Mouse (Mus musculus) T-helper 1 cell (primary cell): ENCODE measurements at regions not wholly inside any gene's neighbourhood (a gene's known extent, or its start where the extent isn't known, plus 50 kb on each side); places are given as distances from the start of the nearest gene placed in this dataset.

Experiments
- in situ Hi-C: fragments of 300-600 bp; cut with MboI, MseI; formaldehyde crosslinking; loops from one replicate; pipeline ENCODE4 v1.15.1; 2025; ENCODE audit warnings: high pct_unique_total_duplicates

- in situ Hi-C loops, result no loop called here
Observed at GRCm38 (mm10) chr19:14035371-14035770, 122.0 kb downstream of the Olfr1505 start.

DNA sequence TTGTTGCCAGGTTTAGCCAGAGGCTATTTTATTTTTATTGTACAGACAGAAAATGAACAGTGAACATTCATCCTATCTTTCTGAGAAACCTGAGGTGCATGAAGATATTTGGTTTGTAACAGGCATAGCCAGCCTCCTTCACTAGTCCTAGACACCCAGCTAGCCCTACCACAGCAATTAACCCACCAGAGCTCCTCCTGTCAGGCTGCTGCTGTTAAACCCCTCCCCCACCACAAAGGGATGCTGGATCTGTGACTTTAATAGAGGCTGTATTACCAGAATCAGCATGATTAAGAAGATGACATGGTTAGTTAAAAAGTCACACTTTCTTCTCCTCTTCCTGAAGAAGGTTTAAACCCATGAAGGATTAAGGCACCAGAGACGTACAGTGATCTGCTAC is 122.5 kb downstream of the Olfr1505 start:
- in situ Hi-C loops, result no loop called here

DNA sequence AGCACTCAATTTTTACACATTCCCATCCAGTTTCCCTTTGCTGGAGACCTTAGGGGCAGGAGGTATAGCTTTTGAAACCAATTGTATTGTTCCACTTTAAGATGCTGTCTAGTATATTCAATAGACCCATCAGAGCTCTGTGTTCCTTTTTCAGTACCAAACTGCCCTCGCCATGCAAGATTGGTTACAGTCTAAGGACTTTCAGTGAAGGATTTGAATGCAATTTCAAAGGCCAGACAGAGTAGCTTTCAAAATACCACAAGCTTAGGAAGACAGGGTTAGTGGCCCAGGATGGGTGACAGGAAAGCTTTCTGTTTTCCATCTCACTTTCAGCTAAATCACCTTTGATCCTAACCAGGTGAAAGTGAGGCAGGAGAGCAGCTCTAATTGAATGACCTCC is 123.4 kb downstream of the Olfr1505 start:
- in situ Hi-C loops, result no loop called here

DNA sequence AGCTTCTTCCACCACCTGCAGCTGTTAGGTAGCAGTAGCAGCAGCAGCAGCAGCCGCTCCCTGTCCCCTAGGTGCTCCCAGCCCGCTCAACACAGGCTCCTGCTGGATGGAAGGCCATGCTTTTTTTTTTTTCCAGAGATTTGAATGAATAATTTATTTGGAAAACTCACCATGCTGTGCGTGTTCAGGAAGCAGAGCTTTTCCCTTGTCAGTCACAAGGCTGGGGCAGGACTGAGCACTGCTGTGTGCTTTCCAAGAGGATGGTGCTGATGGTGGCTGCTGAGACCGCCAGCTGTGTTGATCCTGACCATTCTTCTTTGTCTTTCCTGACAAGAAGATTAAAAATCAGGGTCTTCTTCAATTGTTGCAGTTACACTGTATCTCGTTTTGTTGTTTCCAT is 129.4 kb downstream of the Olfr1505 start:
- in situ Hi-C loops, result no loop called here

GRCm38 (mm10) chr19:14045456-14045855 is 132.1 kb downstream of the Olfr1505 start:
- in situ Hi-C loops, result no loop called here

- in situ Hi-C loops, result no loop called here
Observed at GRCm38 (mm10) chr19:14052052-14052451, 138.7 kb downstream of the Olfr1505 start.

DNA sequence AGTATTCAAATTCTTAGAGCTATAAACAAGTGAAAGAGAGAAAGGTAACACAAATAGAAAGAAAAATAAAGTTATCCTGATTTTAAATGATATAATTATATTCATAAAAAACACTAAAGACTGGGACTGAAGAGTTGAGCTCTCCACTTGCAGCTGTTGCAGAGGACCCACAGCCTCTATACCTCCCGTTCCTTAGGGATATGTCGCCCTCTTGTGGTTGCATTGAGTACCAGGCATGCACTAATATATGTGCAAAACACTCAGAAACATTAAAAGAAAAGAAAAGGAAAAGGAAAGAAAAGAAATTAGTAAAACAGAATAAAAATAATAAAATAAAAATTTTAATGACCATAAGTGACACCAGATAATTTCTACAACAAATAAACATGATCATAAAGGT is 167.2 kb downstream of the Olfr1505 start:
- in situ Hi-C loops, result no loop called here

DNA sequence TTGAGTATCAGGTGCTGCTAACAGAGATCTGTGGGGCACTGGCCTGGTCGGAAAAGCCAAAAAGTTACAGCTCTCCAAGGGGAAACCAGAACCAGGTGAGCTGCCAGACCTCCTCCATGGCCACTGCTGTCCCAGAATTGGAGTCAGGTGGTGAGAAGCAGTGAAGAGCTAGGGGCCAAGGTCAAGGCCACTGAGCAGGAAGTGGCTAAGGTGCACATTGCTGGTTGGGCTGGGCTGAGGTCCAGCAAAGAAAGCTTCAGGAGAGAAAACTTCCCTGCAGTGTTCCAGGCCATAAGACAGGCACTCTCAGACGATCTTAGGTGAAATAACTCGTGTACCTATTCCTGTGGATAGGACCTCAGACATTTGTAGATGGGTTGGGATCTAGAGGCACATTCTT is 171.4 kb downstream of the Olfr1505 start:
- in situ Hi-C loops, result no loop called here

GRCm38 (mm10) chr19:14090106-14090505 is 176.8 kb downstream of the Olfr1505 start:
- in situ Hi-C loops, result no loop called here

DNA sequence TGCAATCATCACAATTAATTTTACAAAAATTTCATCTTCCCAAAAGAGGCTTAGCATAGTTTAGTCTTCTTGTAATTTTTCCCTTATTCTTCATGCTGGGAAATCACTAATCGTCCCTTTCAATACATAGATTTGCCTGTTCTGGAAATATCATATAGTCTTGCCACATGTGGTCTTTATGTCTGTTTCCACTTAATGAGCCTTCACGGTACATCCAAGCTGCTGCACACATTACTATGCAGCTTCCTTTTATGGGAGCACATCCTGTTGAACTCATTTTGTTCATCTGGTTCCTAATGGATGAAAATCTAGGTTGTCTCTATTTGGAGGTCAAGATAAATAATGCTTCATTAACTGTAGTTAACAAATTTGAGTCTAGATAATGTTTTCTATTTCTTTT is 180.9 kb downstream of the Olfr1505 start:
- in situ Hi-C loops, result no loop called here

DNA sequence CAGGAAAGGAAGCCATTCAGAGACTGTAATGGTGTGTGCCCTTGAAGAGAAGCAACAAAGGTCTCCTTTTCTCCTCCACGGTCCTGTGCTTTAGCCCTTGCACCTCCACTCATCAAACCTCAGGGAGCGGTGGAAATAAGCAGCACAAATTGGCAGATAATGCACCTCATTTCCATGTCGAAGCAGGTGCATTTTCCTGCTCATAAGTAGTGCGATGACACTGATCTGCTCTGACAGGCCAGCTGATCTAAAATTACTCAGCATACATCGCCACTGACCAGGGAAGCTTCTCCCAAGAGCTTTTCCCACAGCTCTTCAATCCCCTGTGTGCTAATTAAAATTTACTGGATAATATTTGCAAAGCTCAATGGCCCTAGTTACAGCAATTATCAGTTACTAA is 182.9 kb downstream of the Olfr1505 start:
- in situ Hi-C loops, result no loop called here

DNA sequence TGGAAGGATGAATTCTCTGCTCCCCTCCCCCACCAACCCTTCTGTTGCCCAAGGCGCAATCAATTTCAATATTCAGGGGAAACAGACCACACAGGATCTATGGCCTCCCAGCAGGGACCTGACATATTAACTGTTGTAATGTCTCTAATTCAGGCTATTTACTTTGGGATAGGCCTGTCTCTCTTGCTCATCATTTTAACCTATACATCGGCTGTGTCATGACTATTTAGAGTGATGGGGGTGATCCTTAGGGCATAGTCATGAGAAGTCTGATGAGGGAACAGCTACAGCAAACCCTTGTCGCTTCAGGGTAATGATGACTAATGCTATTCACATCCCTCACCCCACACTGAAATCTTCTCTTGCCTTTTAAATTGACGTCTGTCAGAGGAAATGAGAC is 195.8 kb downstream of the Olfr1505 start:
- in situ Hi-C loops, result no loop called here

DNA sequence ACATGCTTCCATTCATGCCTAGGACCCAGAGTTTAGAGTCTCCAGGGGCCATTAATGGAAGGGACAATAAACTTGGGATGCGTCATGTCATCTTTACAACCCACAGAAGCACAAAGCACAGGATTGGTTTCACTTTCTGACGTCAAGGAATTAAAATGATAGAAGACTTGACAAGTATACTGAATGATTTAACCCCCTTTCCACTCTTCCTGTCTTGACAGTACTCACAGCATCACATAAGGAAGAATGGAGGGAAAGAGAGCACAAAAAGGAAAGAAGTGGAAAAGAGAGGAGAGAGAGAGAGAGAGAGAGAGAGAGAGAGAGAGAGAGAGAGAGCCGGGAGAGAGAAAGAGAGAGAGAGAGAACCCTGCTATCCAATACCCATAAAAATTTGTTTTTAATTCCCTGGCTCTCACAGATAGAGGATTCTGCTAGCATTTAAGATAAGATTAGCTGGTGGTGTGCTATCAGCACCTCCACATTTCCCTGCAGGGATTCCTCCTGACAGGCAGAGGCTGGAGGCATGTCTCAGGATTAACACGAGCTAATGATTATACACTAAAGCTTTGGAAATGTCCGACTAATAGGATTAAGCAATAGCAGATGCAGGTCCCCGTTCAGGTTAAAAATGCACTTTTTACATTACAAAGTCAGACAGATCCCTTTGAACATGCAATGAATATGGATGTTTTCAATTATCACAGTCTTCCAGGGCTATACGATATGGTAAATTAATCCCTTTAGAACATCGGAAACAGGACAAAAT is 210.2 kb downstream of the Olfr1505 start:
- in situ Hi-C loops, result no loop called here

DNA sequence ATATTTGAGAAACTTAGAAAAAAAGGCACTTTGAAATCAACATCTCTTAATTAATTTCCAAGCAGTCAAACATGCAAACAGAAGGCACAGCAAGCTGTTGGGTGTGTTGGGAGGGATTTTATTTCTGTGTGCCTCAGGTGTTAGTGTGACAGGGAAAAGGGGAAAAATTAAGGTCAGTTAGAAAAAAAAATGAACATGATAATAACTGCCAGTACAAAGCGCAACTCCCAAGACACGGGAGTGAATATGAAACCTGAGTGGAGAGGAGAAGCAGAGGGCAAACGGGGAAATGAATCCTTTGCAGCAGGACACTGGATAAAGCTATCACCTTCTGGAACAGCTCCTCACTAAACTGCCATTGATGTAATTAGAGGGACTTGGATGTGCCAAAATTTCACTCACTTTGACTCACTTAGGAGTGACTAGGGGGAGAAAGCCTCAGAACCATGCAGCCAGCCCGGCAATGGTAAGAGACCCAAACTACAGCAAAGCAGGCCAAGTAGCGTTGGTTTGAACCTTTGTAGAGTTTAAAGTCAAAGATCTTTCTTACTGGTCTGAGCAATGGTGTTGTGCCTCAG is 211.0 kb downstream of the Olfr1505 start:
- in situ Hi-C loops, result no loop called here

GRCm38 (mm10) chr19:14124986-14125385 is 211.7 kb downstream of the Olfr1505 start:
- in situ Hi-C loops, result no loop called here

DNA sequence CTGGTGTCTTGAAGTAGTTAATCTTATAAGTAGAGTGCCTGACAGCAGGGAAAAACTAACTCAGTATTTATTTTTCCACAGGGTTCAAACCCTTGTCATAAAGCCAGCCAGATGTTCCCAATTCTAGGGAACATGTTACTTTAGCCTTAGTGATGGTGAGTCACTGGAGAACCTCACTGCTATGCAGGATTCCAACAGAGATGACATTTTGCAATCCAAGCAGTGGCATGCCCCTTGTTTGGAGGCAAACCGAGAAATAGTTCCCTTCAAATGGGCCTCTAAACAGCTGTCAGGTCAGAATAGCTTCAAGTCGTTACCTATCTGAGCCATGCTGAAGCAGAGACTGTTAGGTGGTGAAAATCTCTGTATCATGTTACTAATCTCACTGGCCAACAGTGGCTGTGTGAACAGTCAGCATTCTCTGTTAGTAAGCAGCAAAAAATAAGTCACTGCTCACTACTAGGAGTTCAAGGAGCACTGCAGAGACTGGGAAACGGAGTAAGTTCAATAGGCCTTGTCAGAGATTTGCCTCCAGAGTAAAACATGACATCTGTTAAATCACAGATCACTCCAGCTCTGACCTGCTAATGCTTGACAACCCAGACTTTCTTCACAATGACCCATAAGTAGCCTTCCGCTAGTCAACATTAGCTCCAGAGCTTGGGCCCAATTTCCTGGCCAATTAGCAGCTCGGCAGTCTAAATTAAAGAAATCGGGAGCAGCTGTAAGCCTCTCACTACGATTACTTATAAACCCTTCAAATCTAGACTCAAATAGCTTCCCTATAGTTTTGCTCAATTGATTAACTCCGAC is 215.3 kb downstream of the Olfr1505 start:
- in situ Hi-C loops, result no loop called here

DNA sequence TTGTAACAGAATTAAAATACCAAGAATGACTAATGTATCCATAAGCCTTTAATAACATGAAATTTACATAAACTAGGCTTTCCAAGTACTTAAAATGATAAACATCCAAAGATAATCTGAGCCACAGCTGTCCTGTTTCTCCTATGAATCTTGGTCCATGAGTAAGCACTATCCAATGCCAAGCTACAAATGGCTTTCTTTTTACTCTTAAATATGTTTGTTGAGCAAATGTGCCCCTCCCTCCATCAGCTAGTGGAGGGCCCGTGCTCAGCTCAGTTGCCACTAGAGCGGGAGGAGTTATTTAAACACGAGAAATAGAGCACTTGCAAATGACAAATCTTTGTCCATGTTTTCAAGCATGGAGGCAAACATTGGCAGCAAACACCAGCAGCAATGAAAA is 247.9 kb downstream of the Olfr1505 start:
- in situ Hi-C loops, result no loop called here

- in situ Hi-C loops, result no loop called here
Observed at GRCm38 (mm10) chr19:14162773-14163172, 249.4 kb downstream of the Olfr1505 start.

DNA sequence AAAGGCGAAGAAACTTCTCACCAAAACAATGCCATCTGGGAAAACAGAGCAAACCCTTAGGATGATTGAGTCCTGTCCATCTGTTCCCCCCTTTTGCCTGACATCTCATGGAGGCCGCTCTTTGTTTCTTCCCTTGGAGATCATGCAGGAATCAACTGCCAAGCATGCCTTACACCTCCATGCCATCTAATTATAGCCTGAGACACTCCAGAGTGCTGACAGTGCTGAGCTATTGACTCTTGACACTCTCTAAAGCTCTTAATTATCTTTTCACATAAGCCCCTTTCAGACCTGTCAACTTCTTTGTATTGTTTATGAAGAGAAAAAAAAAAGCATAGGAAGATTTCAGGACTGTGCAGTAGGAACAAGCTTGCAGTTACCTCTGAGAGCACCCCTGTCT is 252.4 kb downstream of the Olfr1505 start:
- in situ Hi-C loops, result no loop called here

- in situ Hi-C loops, result loop anchor here (10.0 kb wide), 1 partner anchor 435 kb away; no protein-coding TSS in a partner anchor
Observed at GRCm38 (mm10) chr19:14180244-14180643, 266.9 kb downstream of the Olfr1505 start.

- in situ Hi-C loops, result loop anchor here (10.0 kb wide), 1 partner anchor 434 kb away; no protein-coding TSS in a partner anchor
Observed at GRCm38 (mm10) chr19:14180956-14181355, 267.6 kb downstream of the Olfr1505 start.

GRCm38 (mm10) chr19:14181661-14182415 is 268.5 kb downstream of the Olfr1505 start:
- in situ Hi-C loops, result loop anchor here (10.0 kb wide), 1 partner anchor 433 kb away; no protein-coding TSS in a partner anchor
